Mouse (Mus musculus) stomach, postnatal 0 days (tissue): ENCODE measurements around the gene Zfp266. TPM values are rescaled to one million over a fixed set of nuclear protein-coding genes. Genes with fewer than 3 reads are reported as not detected.

Experiments
- ATAC-seq: fragments of 200-750 bp; cut with Nextera tagmentation; 2 replicates; pipeline ENCODE4 v1.8.0; 2017; ENCODE audit not compliant: low FRiP score, low TSS enrichment
- DNase-seq: peaks from one replicate; pipeline ENCODE4 v3.0.0-alpha.2; 2016; ENCODE audit warnings: low spot score
- H3K27ac ChIP-seq: fragments of 300-500 bp; sonication (generic); replicated peaks from 2 replicates; pipeline ENCODE4 v1.5.1; 2014; ENCODE audit warnings: mild to moderate bottlenecking, control low read depth
- H3K27me3 ChIP-seq: fragments of 300-500 bp; sonication (generic); 2 replicates; pipeline ENCODE4 v1.6.1; 2014; ENCODE audit warnings: low read length; ENCODE audit not compliant: control insufficient read depth, insufficient read depth
- H3K36me3 ChIP-seq: fragments of 300-500 bp; sonication (generic); 2 replicates; pipeline ENCODE4 v1.6.1; 2014; ENCODE audit warnings: low read length, mixed read lengths; ENCODE audit not compliant: control insufficient read depth, insufficient read depth
- H3K4me1 ChIP-seq: fragments of 300-500 bp; sonication (generic); replicated peaks from 2 replicates; pipeline ENCODE4 v1.6.1; 2014; ENCODE audit warnings: antibody characterized with exemption; ENCODE audit not compliant: control insufficient read depth, insufficient read depth
- H3K4me2 ChIP-seq: fragments of 300-500 bp; sonication (generic); replicated peaks from 2 replicates; pipeline ENCODE4 v1.6.1; 2014; ENCODE audit warnings: low read depth, mild to moderate bottlenecking, control low read depth, moderate library complexity
- H3K4me3 ChIP-seq: fragments of 300-500 bp; sonication (generic); 2 replicates; pipeline ENCODE4 v1.5.1; 2014; ENCODE audit warnings: low read depth, low read length, control low read depth
- H3K9ac ChIP-seq: fragments of 300-500 bp; sonication (generic); 2 replicates; pipeline ENCODE4 v1.6.1; 2014; ENCODE audit warnings: mild to moderate bottlenecking, low read length, control low read depth, mixed read lengths
- H3K9me3 ChIP-seq: fragments of 300-500 bp; sonication (generic); 2 replicates; pipeline ENCODE4 v1.6.1; 2016; ENCODE audit warnings: low read length; ENCODE audit not compliant: control insufficient read depth
- CTCF ChIP-seq: IDR thresholded peaks from 2 replicates; pipeline ENCODE4 v1.5.1; 2016; ENCODE audit warnings: antibody characterized with exemption, low read depth, mild to moderate bottlenecking, moderate library complexity
- EP300 ChIP-seq: optimal IDR thresholded peaks from 2 replicates; pipeline ENCODE3; 2016; ENCODE audit warnings: antibody characterized with exemption
- WGBS: fragments of 180-500 bp; shearing (Covaris S2); extraction: QIAGEN DNeasy Blood & Tissue Kit; methylation state at CpG from one replicate; pipeline ENCODE4 v1.1.7; 2014; 5-methylcytosine and 5-hydroxymethylcytosine counted together
- polyA plus RNA-seq: library from polyadenylated mRNA; unstranded; fragments of >200 nt; fragmentation: Nextera tagmentation; extraction: Ambion mirVana; gene quantifications from 2 replicates; pipeline ENCODE4 v1.2.1, GENCODE M21; 2015

The Zfp266 gene
- polyA plus RNA-seq, 1 experiment from 2014 or later = 35.2 TPM

DNA sequence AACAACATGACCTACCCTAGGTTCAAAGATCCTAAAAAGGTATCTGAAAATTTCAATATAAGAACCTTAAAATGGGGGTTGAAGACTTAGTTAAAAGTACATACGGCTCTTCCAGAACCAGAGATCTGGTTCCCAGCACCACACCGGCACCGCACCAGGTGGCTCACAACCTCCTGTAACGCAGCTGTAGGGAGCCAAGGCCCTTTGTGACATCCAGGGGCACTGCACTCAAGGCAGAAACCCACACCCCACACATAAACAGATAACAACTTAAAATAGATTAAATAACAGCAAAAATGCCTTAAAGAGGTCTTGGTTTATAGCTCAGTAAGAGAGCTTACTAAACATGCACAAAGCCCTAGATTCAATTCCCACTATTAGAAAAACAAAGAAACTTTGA lies 1.3 kb downstream of the Zfp266 start:
- peaks cover 2% of the 10 kb centered on the region; the same call in 1 of the 2 replicates for H3K4me1 ChIP-seq
- WGBS = 14% methylated on average over 4 of the region's 4 CpGs
- no peak for TF ChIP-seq EP300
- no peak for TF ChIP-seq CTCF
- H3K36me3 ChIP-seq = 0 out of 2 replicates have a peak, but pooled peaks cover under 1% of the 10 kb centered on the region
- no peak overlapping the region for H3K9ac ChIP-seq
- peak overlapping the region; percentile 61 for H3K4me2 ChIP-seq
- DNase-seq = no peak
- no peak overlapping the region for H3K27ac ChIP-seq
- no peak for ATAC-seq
- H3K4me3 ChIP-seq = peak overlapping the region; percentile 39
- no peaks in the 10 kb centered on the region for H3K9me3 ChIP-seq
- no peaks in the 10 kb centered on the region for H3K27me3 ChIP-seq

DNA sequence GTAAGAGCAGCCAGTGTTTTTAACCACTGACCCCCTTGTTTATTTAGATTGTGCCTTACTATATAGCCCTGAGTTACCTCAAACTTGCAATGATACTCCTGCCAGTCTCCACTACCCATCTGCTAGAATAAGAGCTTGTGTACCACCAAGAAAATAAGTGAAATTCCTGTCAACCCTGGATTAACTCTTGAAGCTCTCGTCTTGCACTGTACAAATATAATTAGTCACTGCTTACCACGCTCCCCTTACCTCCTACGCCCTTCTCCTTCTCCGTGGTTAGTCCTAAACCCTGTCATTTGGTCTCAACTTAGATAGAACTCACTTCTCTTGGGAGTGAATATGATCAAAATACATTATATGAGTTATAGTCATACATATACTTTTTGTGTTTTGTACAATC lies 2.5 kb downstream of the Zfp266 start:
- TF ChIP-seq CTCF (no peak), EP300 (no peak)
- Histone ChIP-seq H3K9ac (no peak overlapping the region), H3K4me2 (no peak overlapping the region), H3K9me3 (no peaks in the 10 kb centered on the region), H3K27ac (no peak overlapping the region), H3K4me1 (peaks cover 2% of the 10 kb centered on the region; the same call in 1 of the 2 replicates), H3K4me3 (no peak overlapping the region), H3K36me3 (0 out of 2 replicates have a peak, but pooled peaks cover 2% of the 10 kb centered on the region), H3K27me3 (no peaks in the 10 kb centered on the region)
- DNase-seq (no peak), ATAC-seq (no peak)
- 64% methylated on average over 4 of the region's 4 CpGs for WGBS

DNA sequence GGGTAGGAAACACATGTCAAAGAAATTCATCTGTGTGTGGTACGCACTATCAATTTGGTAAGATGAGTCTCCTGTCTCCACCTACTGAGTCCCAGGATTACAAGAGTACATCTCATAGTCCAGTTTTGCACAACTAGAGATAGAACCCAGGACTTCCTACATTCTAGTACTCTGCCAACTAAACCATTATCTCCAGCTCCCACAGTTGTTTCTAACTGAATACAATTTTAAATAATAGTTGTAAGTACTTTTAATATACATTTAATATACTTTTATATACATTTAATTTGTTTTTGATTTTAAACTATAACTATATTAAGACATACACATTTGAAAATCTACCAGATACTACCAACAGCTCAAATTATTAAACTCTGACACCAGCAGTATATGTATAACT lies 3.5 kb downstream of the Zfp266 start:
- 92% methylated on average over 1 of the region's 1 CpGs for WGBS
- Histone ChIP-seq H3K27ac (no peak overlapping the region), H3K36me3 (0 out of 2 replicates have a peak, but pooled peaks cover 2% of the 10 kb centered on the region), H3K27me3 (no peaks in the 10 kb centered on the region), H3K9ac (no peak overlapping the region), H3K9me3 (no peaks in the 10 kb centered on the region), H3K4me3 (no peak overlapping the region), H3K4me1 (peaks cover 2% of the 10 kb centered on the region; the same call in 1 of the 2 replicates), H3K4me2 (no peak overlapping the region)
- DNase-seq = no peak
- ATAC-seq = no peak
- TF ChIP-seq EP300 = no peak
- TF ChIP-seq CTCF = no peak

DNA sequence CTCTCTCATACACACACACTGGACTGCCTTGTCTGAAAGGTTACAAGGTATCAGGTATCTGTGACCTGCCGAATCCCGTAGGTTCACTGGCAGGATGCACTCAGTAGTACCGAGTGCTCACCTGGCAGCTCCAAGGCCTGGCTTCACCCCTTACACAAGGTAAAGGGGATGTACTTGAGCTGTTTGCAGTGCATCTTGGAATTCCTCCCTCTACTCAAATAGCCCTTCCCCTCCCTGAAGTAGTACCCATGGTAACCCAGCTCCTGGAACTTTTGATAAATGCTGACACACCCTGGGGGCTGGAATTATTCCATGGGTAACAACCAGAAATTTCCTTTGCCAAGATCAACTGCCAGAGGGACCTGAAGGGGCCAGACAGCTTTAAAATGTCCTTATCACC lies 7.2 kb downstream of the Zfp266 start:
- H3K27ac ChIP-seq = no peak overlapping the region
- H3K4me2 ChIP-seq = no peak overlapping the region
- TF ChIP-seq CTCF (no peak), EP300 (no peak)
- WGBS = 61% methylated on average over 3 of the region's 3 CpGs
- H3K36me3 ChIP-seq = 0 out of 2 replicates have a peak, but pooled peaks cover 2% of the 10 kb centered on the region
- no peak overlapping the region for H3K4me3 ChIP-seq
- no peaks in the 10 kb centered on the region for H3K27me3 ChIP-seq
- no peaks in the 10 kb centered on the region for H3K4me1 ChIP-seq
- no peak overlapping the region for H3K9ac ChIP-seq
- DNase-seq (no peak), ATAC-seq (no peak)
- H3K9me3 ChIP-seq = no peaks in the 10 kb centered on the region

DNA sequence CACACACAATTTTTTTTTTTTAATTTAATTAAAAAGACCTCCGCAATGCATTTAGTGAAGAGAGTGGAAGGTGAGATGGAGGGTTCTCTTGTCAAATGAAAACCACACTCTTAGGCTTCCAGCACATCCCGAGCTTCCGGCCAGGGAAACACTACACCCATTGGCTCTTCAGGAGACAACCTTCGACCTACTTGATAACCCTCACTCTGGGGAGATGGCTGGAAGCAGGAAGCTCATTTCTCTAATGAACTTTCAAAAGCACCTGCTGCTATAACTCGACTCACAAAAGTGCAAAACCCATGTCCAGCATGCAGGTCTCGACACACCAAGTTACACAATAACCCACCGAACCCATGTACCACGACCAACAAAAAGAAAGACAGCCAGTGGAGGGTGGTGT lies 8.5 kb downstream of the Zfp266 start:
- Histone ChIP-seq H3K9me3 (no peaks in the 10 kb centered on the region), H3K4me3 (no peak overlapping the region), H3K27ac (no peak overlapping the region), H3K9ac (no peak overlapping the region), H3K27me3 (no peaks in the 10 kb centered on the region), H3K4me2 (no peak overlapping the region), H3K4me1 (no peaks in the 10 kb centered on the region), H3K36me3 (0 out of 2 replicates have a peak, but pooled peaks cover 2% of the 10 kb centered on the region)
- ATAC-seq (no peak), DNase-seq (no peak)
- TF ChIP-seq EP300 (no peak), CTCF (no peak)
- 80% methylated on average over 8 of the region's 8 CpGs for WGBS

DNA sequence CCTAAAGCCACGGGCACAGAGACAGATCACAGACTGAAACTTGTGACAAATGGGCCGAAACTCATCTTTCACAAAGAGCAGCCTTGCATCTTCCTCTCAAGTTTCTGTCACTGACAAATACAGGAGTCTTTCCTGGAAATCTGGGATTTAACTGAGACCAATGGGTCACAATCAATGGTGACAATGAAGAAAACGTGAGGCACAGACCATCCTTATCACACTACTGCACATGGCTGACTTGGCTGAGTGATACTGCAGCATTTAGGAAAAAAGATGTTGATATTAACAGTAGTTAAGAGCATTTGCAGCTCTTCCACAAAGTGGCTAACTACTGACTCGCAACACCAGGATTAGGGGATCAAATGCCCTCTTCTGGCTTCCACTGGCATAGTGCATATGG lies 9.6 kb downstream of the Zfp266 start:
- Histone ChIP-seq H3K4me3 (no peak overlapping the region), H3K36me3 (0 out of 2 replicates have a peak, but pooled peaks cover 2% of the 10 kb centered on the region), H3K27me3 (no peaks in the 10 kb centered on the region), H3K9ac (no peak overlapping the region), H3K9me3 (no peaks in the 10 kb centered on the region), H3K27ac (no peak overlapping the region), H3K4me1 (no peaks in the 10 kb centered on the region), H3K4me2 (no peak overlapping the region)
- no peak for DNase-seq
- WGBS = 84% methylated on average over 4 of the region's 4 CpGs
- no peak for TF ChIP-seq CTCF
- TF ChIP-seq EP300 = no peak
- no peak for ATAC-seq
